Mouse (Mus musculus) liver, embryonic 14.5 days (tissue): ENCODE measurements around the gene Hint2.

Experiments used
- CTCF ChIP-seq: IDR thresholded peaks from 2 replicates; pipeline ENCODE4 v1.5.1; 2016; ENCODE audit warnings: antibody characterized with exemption, low read depth, control low read depth
- EP300 ChIP-seq: IDR thresholded peaks from 2 replicates; pipeline ENCODE4 v1.6.1; 2016; ENCODE audit warnings: antibody characterized with exemption, low read depth

DNA sequence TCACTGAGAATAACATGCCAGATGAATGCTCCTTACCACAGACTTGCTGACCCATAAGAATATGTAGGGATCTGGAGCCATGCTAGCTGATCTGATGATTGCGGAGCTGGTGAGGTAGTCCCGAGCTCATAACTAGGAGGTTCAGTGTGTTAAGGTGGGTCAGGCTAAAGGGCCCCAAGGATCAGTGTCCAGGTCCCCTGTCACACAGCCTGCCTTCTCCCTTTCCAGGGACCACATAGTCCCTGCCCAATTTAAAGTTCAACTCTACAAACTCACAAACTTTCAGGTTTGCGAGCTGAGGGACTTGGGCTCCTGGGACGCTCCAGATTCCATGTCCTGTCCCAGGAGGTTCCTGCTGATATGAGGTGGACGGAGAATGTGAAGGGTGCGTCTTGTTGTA is 44.4 kb upstream of the Hint2 start, which contains the start of gene Olfr70:
- TF ChIP-seq CTCF: no peak
- TF ChIP-seq EP300: no peak
